Mouse (Mus musculus): ENCODE data around the gene Ublcp1.
"Not testable (repeated sequence)": the region's sequence is repeated elsewhere in the genome, so short reads cannot be mapped to it uniquely, and the experiment has no call there.

Ublcp1 gene

DNA sequence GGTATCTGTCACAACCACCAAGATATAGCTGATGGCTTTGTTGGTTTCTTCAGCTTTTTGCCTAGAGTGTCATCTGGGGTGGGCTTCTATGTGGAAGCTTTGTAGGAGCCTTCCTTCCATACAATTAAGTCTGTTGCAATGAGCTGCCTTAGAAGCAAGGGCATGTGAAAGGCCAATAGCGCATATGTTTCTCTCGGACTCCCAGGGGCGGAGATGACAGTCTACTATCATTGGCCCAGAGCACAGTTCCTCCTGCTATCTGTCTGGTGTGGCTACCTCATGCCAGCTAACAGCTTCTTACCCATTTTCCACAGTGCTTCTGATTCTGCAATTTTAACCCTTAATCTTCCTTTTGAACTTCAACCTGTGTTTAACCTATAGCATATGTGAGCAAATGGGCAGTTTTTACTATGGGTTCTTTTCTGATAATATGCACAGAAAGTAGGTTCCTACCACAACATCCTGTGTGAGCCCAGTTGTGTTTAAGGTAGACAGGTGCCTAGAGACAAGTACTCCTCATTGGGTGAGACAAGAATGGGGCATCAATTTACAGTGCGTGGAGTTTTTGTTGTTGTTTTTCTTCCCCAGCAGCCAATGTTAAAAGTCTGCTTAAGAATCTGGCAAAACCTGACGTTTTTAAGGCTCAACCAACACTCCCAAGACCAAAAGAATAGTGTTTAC is 24.5 kb upstream of the Ublcp1 start:
- no peak for DNase-seq (ENCODE audit: low read depth, low spot score)

DNA sequence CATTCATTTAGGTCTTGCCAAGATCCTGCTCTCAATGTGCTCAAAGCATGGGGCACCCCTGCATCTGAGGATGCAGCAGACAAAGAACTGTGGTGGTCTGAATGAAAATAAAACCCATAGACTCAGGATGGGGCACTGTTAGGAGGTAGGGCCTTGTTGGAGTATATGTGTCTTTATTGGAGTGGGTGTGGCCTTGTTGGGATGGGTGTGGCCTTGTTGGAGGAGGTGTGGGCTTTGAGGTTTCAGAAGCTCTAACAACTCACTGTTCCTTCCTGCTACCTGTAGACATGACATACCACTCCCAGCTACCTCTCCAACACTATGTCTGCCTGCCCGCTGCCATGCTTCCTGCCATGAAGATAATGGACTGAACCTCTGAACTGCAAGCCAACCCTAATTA is 18.8 kb upstream of the Ublcp1 start:
- no peak for DNase-seq (ENCODE audit: low read depth, low spot score)

DNA sequence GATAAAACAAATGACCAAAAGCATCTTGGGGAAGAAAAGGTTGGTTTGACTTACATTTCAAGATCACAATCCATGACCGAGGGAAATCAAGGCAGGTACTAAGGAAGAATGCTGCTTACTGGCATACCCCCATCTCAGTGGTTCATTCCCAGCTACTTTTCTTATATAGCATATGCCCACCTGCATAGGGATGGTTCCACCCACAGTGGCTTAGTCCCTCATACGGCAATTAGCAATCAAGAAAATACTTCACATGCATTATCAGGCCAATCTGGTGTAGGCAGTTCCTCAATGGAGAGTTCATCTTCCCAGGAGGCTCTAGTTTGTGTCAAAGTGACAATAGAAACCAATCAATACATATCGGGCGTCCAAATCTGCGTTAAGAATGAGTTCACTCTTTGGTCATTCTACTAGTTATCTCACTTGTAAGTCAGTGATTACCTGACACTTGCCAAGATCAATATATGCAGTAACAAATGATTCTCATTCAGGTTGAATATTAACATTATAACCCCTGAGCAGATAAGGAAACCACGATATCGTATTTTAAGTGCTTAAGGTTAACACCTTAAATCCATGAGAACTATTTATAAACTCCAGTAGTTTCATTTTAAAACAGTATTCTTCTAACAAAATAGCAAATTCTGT is 14.9 kb upstream of the Ublcp1 start:
- no peak for DNase-seq (ENCODE audit: low read depth, low spot score)

DNA sequence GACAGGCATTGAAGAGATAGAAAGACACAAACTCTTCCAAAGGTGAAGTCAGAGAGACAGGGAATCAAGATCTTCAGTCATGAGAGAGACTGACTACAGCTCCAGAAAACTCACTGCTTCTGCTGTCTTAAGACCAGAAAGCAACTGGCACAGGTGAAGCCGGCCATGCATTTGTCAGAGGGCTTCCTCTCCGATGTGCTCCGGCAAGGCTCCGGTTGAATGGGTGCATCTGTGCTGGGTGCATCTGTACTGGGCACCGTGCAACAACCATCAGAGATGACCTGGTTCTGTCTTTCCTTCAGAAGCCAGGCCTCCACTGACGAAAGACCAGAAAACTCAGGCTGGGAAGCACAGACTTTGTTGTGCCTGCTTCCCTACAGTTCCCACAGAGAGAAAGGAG is 9.9 kb upstream of the Ublcp1 start:
- DNase-seq (ENCODE audit: low read depth, low spot score), result no peak

DNA sequence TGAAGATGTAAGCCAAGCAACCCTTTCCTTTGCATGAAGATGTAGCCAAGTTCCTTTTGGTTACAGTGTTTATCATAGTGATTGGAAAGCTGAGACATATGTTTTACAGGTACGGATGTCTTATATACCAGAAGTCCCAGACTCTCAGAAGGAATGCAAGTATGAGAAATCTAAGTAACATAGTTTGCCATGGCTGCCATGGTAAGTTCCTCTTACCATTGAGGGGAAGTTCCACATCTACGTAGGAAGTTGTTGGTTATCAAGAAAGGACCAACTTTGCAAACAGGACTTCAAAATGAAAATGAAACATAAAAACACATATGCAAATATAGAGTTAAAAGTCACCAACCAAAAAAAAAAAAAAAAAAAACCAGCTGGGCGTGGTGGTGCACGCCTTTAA is 8.1 kb upstream of the Ublcp1 start:
- no peak for DNase-seq (ENCODE audit: low read depth, low spot score)

DNA sequence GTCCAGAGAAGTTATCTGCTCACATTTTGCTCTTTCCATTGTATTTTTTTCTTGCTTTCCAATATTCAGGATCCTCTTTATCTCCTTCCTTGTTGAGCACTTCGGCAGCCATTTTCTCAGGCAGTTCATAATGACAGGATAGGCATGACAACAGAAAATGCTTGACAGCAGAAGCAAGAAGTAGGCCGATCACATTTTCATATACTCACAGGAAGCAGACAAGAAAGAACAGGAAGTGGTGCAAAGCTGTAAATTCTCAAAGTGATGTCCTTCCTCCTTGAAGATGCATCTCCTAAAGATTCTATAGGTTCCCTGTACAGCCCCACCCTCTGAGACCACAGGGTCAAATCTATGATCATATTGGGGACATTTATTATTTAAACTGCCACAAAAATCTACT is 6.1 kb upstream of the Ublcp1 start:
- no peak for DNase-seq (ENCODE audit: low read depth, low spot score)

DNA sequence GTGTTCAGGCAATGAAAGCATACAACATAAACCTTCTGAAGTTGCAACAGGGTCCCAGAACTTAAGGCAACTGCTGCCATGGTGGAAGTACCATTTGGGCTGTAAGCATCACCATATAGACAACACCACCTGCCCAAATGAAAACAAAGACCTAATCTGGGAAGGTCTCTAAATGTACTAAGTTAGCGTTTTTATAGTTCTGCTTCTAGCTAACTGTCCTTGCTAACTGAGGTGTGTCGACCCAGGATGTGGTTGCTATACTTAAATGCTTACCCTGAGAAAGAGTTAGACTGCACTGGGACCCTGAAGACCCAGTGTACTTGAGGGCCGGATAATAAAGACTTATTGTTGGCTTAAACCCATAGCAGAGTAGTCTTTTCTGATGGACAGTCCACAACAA is 5.2 kb upstream of the Ublcp1 start:
- no peak for DNase-seq (ENCODE audit: low read depth, low spot score)

DNA sequence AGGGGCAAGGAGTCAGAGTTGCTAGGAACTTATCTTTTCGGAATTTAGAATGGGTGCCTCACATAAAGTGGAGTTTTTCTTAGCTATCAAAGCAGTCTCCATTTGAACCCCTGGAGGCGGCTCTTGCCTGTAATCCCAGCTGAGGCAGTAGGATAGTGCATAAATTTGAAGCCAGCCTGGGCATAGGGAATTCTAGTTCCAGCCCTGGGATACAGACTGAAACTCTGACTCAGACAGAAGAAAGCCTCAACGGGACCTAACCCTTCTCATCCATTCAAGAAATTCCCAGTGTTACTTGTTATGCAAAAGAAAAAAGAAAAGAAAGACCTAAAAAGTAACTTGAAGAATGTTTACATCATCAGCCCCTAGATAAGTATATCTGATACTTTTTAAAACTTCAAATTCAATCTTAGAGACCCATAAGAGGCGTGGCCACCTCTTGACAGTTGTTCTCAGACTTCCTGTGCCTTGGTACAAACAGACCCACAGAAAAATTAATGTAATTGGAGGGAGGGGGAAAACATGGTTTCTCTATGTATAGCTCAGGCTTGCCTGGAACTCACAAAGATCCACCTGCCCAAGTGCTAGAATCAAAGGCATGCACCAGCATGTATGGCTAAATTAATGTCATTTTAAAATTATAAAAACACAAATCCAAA is 1.2 kb upstream of the Ublcp1 start:
- no peak for DNase-seq (ENCODE audit: low read depth, low spot score)

DNA sequence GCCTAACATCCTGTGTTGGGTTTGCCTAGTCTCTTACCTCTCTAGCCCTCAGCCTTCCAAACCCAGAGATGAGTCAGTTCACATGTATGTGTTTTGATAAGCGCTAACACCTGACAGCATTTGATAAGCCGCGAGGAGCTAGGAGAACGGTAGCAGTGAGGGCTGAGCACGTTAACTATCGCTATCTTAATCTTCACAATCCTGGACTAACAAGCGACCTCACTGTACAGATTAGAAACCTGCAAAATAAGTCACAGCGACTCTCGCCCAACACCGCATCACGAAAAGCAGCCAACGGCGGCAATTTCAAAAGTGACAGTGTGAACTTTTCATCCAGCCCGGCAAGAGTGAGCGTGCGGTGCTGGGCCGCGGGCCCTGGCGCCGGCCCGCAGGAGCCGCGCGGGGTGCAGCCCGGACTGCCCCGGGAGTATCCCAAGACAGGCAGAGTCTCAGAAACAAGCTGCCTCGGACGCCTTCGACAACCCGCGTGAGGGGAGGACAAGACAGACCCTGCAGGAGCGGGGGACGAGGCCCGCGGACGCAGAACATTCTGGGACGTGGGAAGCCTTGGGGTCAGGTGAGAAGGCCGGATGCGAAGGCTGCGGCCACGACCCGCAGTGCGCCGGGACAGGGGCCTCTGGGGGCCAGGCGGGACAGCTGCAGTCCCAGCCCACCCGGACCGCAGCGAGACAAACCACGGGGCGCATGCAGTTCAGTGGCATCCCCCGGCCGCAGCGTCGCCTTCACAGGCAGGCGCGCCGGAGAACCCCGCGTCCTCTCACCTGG is 459 bp downstream of the Ublcp1 start:
- DNase-seq (ENCODE audit: low read depth, low spot score), result no peak

DNA sequence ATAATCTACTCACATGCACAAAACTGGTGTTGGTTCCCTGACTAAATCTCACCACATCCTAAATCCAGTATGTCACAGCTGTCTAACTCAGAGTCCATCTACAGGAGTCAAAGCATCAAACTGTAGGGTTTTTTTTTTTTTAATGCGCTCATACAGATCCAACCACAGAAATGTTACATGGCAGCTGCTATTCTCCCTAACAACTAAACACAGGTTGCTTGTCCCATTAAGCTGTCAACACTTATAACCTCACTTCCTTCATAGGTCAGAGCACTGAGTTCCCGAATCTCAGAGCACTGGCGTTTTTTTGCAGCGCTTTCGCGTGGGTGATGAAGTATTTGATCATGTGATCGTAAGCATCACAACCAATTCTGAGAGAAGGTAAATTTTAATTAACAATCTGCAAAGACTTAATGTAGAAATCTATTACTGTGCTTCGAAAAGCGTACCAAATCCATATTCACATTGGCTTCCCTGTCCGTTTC is 1.9 kb downstream of the Ublcp1 start:
- no peak for DNase-seq (ENCODE audit: low read depth, low spot score)

DNA sequence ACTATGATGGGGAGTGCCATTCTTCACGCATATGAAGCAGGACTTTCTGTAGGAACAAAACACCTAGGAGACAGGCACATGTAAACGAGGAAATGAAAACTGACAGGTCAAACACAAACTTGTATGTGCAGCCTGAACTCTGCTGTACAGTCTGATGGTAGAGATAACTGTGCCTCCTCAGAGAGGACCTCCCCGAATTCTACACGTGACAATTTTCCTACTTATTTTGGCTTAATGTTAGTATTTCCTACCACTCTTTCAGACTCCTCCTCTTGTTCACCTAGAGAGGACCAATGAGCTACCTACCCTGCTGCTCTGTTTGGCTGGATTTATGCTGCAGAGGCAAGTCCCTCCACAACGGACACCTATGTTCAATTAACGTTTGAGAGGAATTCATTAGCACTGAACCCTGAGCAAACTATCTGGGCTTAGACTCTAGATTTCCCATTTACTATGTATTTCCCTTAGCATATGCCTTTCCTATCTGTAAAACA is 3.3 kb downstream of the Ublcp1 start:
- no peak for DNase-seq (ENCODE audit: low read depth, low spot score)

DNA sequence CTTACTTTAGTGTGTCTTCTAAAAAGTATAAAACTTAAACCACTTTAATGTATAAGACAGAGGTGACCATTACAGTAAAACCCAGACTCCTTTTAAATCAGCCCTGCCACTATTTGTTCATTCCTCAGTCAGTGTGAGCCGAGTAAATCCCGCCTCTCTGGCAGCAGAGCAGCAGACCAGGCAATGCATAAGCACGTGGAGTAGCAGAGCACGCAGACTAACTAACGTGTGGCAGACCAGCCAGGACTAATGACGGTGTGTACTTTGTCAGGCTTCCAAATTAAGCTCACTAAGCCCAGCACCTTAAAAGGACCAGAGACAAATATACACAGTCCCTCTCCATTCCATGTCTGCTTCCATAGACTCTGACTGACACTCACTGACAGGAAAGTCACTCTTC is 8.8 kb downstream of the Ublcp1 start:
- DNase-seq (ENCODE audit: low read depth, low spot score), result no peak

DNA sequence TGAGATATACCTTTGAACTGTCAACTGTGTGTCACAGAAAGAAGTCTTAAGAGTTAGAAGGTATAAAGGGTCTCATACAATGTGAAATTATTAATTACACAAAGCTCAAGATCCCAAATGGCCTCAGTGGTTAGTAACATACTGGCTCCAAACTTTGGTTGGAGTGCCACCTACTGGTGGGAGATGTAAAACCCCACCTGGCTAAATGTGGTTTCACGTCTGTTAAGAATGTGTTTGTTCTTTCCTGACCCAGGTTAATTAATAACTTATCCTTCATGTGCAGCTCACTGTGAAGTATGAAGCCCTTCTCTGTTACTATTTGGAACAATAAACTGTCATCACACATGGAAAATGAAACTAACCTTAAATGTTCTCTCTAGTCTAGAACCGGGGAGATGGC is 16.9 kb downstream of the Ublcp1 start:
- DNase-seq (ENCODE audit: low read depth, low spot score), result peak; percentile 51

DNA sequence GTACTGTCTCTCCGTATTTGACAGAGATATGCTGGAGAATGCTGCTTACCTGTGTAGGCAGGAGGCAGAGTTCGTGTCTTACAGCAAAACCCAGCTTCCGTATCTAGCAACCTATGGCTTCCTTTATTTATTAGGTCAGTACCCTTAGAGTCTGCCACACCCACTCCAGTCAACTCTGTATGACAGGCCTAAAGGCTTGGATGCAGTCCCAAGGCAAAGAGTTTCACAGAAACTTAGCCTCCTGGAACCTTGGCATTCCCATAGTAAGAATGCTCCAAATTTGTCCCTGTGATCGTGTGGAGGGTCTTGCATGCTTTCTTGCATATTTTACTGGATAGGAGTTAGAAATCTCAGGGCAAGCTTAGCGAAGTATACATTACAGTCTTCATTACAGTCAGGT is 18.3 kb downstream of the Ublcp1 start:
- not testable (repeated sequence) for DNase-seq (ENCODE audit: low read depth, low spot score)

DNA sequence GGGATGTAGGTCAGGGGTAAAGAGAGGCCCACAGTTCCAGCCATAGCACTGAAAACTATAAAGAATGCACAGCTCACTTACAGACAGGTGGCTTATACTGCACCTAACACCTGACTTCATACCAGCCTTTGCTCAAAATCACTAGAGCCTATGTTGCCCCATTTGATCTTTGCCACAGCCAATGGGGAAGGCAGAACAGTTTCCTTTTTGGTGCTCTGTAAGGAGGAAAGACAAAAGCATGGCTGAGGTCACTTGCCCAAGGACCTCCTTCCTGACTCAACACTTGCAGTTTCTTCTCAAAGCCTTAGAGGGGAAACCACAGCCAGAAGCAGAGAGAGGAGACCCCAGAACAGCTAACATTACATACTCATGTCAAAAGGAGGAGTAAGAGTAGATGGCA is 19.3 kb downstream of the Ublcp1 start:
- no peak for DNase-seq (ENCODE audit: low read depth, low spot score)

DNA sequence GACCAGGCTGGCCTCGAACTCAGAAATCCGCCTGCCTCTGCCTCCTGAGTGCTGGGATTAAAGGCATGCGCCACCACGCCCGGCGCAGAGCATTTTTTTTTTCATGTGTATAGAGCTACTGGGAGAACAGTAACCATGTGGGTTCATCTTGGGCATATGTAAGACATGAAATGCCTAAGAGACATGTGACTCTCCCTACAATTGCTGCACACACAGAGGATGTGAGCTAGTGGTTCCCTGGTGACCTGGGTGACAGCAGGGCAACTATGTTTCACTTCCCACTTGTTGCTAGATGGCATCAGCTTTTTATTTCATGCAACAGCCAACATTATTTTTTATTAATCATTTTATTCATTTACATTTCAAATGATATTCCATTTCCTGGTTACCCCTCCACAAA is 32.5 kb downstream of the Ublcp1 start:
- DNase-seq (ENCODE audit: low read depth, low spot score), result no peak

DNA sequence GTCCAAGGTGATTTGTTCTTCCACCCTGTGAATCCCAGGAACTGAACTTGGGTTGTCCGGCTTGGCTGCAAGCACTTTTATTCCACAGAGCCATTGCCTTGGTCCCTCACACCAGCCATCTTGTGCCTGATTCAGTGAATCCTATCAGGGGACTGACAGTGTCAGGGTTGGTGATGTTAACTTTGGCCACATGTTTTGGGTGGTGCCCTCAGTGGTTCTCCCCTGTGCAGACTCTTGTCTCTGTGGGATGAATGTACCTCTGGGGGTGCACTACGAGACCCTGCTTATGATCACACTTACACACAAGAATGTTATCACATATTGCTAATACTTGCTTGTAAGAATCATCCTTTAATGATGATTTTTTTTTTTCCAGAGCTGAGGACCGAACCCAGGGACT is 40.3 kb downstream of the Ublcp1 start:
- no peak for DNase-seq (ENCODE audit: low read depth, low spot score)

DNA sequence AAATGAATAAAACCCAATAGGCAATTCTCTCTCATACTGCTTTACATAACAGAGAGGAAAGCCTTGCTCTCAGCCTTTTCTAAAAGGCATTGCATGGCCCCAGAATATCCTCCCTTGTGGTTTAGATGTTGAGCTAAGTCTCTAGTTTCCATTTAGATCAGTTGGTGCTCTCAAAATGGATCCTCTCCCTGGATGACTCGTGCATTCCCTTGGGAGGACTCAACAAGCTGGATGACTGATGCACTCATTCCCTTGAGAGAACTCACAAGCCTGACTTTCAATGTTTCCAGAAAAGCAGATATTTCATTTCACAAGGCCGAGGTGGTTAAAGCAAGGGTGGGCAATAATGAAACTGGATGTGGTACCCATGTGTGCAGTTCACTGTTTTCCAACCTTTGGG is 42.3 kb downstream of the Ublcp1 start:
- DNase-seq (ENCODE audit: low read depth, low spot score), result no peak

DNA sequence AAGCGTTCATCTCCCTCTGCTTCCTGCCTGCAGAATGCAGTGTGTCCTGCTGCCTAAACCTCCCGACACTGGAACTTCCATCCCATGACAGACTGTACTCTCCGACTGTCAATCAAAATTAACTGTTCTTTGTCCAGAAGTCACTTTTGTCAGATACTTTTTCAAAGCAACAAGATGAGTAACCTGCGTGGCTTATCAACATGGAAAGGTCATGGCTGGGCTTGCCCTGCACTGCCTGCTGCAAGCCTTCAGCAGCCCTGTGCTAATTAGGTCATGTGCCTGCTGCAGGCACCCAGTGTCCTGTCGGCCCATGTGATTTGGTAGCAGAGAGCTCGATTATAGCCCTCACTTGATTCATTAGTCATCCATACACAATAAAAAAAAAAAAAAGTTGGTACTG is 44.7 kb downstream of the Ublcp1 start:
- no peak for DNase-seq (ENCODE audit: low read depth, low spot score)

DNA sequence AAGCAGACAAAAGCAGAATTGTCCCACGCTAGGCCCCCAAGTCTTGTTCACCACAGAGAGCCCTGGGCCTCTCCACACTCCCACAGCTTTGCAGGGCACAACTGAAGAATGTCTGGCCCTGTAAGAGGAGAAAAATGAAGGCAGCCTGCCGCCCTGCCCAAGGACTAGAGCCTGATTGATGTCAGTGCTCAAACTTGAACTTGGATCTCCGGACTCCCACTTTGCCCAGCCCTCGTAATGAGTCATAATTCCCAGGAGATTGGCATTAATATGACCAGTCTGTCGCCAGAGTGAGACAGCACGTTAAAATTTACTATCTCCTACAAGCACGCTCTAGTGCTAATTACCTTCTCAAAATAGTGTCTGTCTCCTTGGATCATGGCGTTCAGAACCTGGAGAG is 45.3 kb downstream of the Ublcp1 start:
- no peak for DNase-seq (ENCODE audit: low read depth, low spot score)

DNA sequence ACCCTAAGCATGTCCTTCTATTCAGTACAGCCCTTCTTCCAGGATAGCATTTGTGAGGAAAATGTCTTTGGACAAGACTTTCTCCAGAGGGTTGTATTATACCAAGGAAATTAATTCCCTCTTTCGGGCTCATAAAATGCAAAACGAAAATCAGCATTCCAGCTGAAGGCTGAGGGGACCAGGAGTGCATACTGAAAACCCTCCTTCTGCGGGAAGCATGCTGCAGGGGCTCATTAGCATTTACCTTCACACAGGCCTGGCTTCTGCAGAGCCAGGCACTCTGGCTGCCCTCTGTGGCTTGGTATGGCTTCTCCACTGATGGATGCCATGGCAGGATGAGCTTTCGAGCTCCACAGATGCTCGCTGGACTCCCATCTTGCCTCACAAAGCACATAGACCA is 46.3 kb downstream of the Ublcp1 start:
- no peak for DNase-seq (ENCODE audit: low read depth, low spot score)

DNA sequence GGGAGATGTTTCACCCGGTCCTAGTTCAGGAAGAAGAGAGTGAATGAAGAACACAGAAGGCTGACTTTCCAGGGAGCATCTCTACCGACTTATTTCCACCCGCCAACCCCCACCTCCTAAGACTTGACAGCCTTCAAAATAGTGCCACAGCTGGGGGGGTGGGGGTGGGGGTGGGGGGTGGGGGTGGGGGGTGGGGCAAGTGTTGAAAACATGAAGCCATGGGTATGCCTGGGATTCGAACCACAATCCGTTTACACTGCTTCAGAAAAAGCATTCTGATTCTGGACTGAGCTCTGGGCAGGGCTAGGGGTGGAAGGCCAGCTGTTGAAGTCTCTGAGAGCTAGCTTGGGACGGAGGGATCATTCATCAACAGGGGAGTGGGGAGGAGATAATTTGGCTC is 47.0 kb downstream of the Ublcp1 start:
- DNase-seq (ENCODE audit: low read depth, low spot score), result no peak

Data from mesoderm, embryonic 11.5 days (tissue).